Mouse (Mus musculus) liver, adult 2 months (tissue): ENCODE measurements around the gene 4930402H24Rik. TPM values are rescaled to one million over a fixed set of nuclear protein-coding genes. Genes with fewer than 3 reads are reported as not detected.
A peak's percentile ranks its signal among the peaks of the same experiment; 100 is the strongest.

Experiments used
- DNase-seq: peaks from one replicate; pipeline ENCODE4 v3.0.0-alpha.2; 2011; ENCODE audit warnings: low read depth, low spot score; ENCODE audit errors: extremely low read depth
- H3K27ac ChIP-seq: fragments of 200-500 bp; replicated peaks from 2 replicates; pipeline ENCODE4 v1.5.1; 2012; ENCODE audit warnings: low read depth, mild to moderate bottlenecking, control low read depth, inconsistent platforms, low read length; ENCODE audit not compliant: insufficient read depth
- H3K27me3 ChIP-seq: fragments of 200-500 bp; 2 replicates; pipeline ENCODE4 v1.6.1; 2012; ENCODE audit warnings: mild to moderate bottlenecking, moderate library complexity, low read length, inconsistent platforms; ENCODE audit not compliant: control insufficient read depth, insufficient read depth
- H3K36me3 ChIP-seq: fragments of 200-500 bp; 2 replicates; pipeline ENCODE4 v1.6.1; 2012; ENCODE audit warnings: low read length, inconsistent platforms; ENCODE audit not compliant: control insufficient read depth, insufficient read depth
- H3K4me1 ChIP-seq: fragments of 200-500 bp; 2 replicates; pipeline ENCODE4 v1.6.1; 2011; ENCODE audit warnings: low read length; ENCODE audit not compliant: control insufficient read depth, insufficient read depth
- H3K4me3 ChIP-seq: fragments of 200-500 bp; 2 replicates; pipeline ENCODE4 v1.5.1; 2011; ENCODE audit warnings: low read depth, mild to moderate bottlenecking, control low read depth, low read length, moderate library complexity; ENCODE audit not compliant: insufficient read depth
- H3K79me2 ChIP-seq: fragments of 200-500 bp; 2 replicates; pipeline ENCODE4 v1.6.1; 2012; ENCODE audit warnings: inconsistent platforms, mild to moderate bottlenecking, low read length, moderate library complexity; ENCODE audit not compliant: control insufficient read depth, insufficient read depth
- H3K9ac ChIP-seq: fragments of 200-500 bp; 2 replicates; pipeline ENCODE4 v1.6.1; 2012; ENCODE audit warnings: low read depth, mild to moderate bottlenecking, control low read depth, inconsistent platforms, low read length
- CTCF ChIP-seq: fragments of 200-500 bp; IDR thresholded peaks from 2 replicates; pipeline ENCODE4 v1.5.1; 2011; ENCODE audit warnings: low read depth, low read length, control low read depth
- POLR2A ChIP-seq: fragments of 200-500 bp; IDR thresholded peaks from 2 replicates; pipeline ENCODE4 v1.6.1; 2011; ENCODE audit warnings: low read length, control low read depth; ENCODE audit not compliant: insufficient read depth; ENCODE audit errors: extremely low read depth
- WGBS: fragments of 180-500 bp; shearing (Covaris S2); methylation state at CpG from one replicate; pipeline ENCODE4 v1.1.7; 2018; 5-methylcytosine and 5-hydroxymethylcytosine counted together
- polyA plus RNA-seq: library from polyadenylated mRNA; depleted of rRNA; stranded (reverse); fragments of >200 nt; gene quantifications from 2 replicates; pipeline ENCODE4 v1.2.3, GENCODE M21; 2012
- total RNA-seq: library from RNA; depleted of rRNA; stranded (reverse); fragments of >200 nt; gene quantifications from 2 replicates; pipeline ENCODE4 v1.2.3, GENCODE M21; 2014

Gene 4930402H24Rik
- total and polyA plus RNA-seq, 2 experiments, result 14.8 to 18.2 TPM

DNA sequence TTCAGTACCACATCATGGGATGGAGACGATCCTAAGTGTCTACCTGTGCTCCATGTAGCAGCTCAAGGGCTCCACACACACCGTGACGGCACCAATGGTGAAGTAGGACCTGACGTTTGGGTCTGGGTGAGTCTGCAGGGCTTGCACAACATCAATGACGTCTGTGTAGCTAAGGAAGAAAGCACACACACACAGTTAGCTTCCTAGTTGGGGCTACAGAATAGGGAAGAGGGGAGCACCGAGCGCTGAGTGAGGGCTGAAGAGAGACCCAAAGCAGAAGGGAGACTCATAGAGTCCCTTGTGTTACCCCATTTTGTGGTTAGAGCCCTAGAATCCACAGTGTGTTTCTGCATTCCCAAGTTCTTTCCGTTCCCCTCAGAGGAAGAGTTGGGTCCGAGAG, 175.5 kb downstream of the 4930402H24Rik start:
- Histone ChIP-seq H3K79me2 (no peaks in the 10 kb centered on the region), H3K27me3 (no peaks in the 10 kb centered on the region), H3K9ac (no peak overlapping the region), H3K36me3 (peaks cover 56% of the 10 kb centered on the region), H3K4me3 (no peak overlapping the region), H3K27ac (no peak overlapping the region), H3K4me1 (no peaks in the 10 kb centered on the region)
- TF ChIP-seq POLR2A (no peak), CTCF (no peak)
- DNase-seq, result peak; percentile 28
- 90% methylated on average over 9 of the region's 9 CpGs for WGBS

DNA sequence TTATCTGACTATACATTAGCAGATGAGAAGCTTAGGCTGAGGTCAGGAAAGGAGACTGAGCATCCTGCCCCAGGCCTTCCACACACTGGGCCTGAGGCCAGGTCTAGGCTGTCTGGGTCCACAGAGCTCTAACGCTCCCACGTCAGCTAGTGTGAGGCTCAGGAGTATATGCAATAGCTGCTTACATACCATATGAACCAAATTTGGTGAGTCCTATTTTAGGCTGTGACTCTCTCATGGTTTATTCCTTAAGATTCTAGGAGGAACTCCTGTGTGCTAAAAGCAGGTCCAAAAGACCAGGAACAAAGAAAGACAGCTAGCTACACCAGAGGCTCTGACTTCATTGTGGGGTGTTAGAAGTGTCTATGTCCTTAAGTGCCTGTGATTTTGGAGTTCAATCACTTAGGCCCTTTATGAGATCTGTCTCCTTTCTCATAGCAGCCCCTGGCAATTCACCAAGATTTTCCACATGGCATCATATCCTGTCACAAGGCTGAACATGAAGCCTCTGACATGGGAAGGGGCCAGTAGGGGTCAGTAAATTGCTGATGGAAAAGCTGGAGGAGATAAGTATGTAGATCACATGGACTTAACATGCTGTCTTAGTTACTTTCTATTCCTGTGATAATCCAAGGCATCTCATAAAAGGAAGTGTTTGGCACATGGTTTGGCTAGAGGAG, 177.2 kb downstream of the 4930402H24Rik start:
- Histone ChIP-seq H3K4me3 (no peak overlapping the region), H3K27ac (no peak overlapping the region), H3K79me2 (no peaks in the 10 kb centered on the region), H3K27me3 (no peaks in the 10 kb centered on the region), H3K9ac (no peak overlapping the region), H3K4me1 (no peaks in the 10 kb centered on the region), H3K36me3 (peaks cover 66% of the 10 kb centered on the region)
- TF ChIP-seq CTCF, result no peak
- no peak for TF ChIP-seq POLR2A
- DNase-seq, result no peak
- 87% methylated on average over 2 of the region's 2 CpGs for WGBS

DNA sequence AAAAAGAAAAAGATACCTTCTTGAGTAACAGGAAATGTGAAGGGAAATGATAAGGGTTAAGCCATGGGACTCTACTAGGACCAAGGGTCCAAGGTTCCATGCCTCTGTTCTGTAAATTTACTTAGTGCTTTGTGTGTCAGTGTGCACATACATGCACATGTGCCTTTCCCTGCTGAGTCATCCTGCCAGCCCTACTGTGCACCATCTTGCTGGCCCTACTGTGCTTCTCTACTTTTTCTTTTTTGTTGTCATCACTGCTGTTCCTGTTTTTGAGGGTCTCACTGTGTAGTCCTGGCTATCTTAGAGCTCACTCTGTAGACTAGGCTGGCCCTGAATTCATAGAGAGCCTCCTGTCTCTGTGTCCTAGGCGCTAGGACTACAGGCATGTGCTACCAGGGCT, 178.5 kb downstream of the 4930402H24Rik start:
- Histone ChIP-seq H3K27ac (no peak overlapping the region), H3K36me3 (peaks cover 66% of the 10 kb centered on the region)
- 100% methylated on average over 1 of the region's 1 CpGs for whole genome bisulfite sequencing

GRCm38 (mm10) chr2:130724369-130724768, 181.8 kb downstream of the 4930402H24Rik start:
- Histone ChIP-seq H3K27me3 (no peaks in the 10 kb centered on the region), H3K36me3 (peaks cover 62% of the 10 kb centered on the region), H3K79me2 (no peaks in the 10 kb centered on the region), H3K4me1 (no peaks in the 10 kb centered on the region), H3K4me3 (no peak overlapping the region), H3K9ac (no peak overlapping the region), H3K27ac (no peak overlapping the region)
- DNase-seq, result no peak
- 84% methylated on average over 4 of the region's 4 CpGs for WGBS
- TF ChIP-seq POLR2A (no peak), CTCF (no peak)

More for the DNA sequence above, 178.5 kb downstream of the 4930402H24Rik start:
- no peak for TF ChIP-seq CTCF
- no peak for TF ChIP-seq POLR2A
- DNase-seq, result no peak
- Histone ChIP-seq H3K4me3 (no peak overlapping the region), H3K79me2 (no peaks in the 10 kb centered on the region), H3K9ac (no peak overlapping the region), H3K27me3 (no peaks in the 10 kb centered on the region), H3K4me1 (no peaks in the 10 kb centered on the region)

- no peaks in the 10 kb centered on the region for H3K27me3 ChIP-seq
- H3K79me2 ChIP-seq, result no peaks in the 10 kb centered on the region
- H3K27ac ChIP-seq, result no peak overlapping the region
- TF ChIP-seq POLR2A, result no peak
- TF ChIP-seq CTCF, result no peak
- H3K4me1 ChIP-seq, result no peaks in the 10 kb centered on the region
- peaks cover 49% of the 10 kb centered on the region for H3K36me3 ChIP-seq
- no peak overlapping the region for H3K4me3 ChIP-seq
- no peak for DNase-seq
- H3K9ac ChIP-seq, result no peak overlapping the region
- whole genome bisulfite sequencing, result 88% methylated on average over 6 of the region's 6 CpGs
Measured at GRCm38 (mm10) chr2:130717951-130718350, 188.3 kb downstream of the 4930402H24Rik start.

DNA sequence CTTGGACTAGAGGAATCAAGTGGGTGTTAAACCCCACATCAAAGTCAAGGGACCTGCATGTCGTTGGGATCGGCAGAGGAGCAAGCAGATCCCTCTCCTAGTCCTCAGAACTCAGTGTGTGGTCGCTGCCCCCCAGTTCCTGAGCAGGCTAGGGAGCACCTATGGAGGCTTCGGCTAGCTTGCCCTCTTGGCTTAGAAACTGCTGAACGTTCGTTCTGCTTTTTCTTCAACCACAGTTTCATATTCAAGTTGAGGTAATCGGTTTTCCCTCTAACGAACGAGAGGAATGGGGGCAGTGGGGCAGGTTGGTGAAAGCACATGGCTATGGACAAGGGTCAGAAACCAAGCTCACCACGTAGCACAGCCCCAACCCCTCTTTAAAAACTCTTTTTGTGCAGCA, 199.1 kb downstream of the 4930402H24Rik start:
- Histone ChIP-seq H3K9ac (no peak overlapping the region), H3K27me3 (no peaks in the 10 kb centered on the region), H3K4me1 (no peaks in the 10 kb centered on the region), H3K79me2 (no peaks in the 10 kb centered on the region), H3K36me3 (peaks cover 21% of the 10 kb centered on the region), H3K27ac (no peak overlapping the region), H3K4me3 (no peak overlapping the region)
- no peak for DNase-seq
- no peak for TF ChIP-seq POLR2A
- no peak for TF ChIP-seq CTCF
- 50% methylated on average over 10 of the region's 10 CpGs for WGBS
